Mouse (Mus musculus) liver, adult 2 months (tissue): ENCODE results near the gene Igfbp6.

ENCODE experiments used
- CTCF ChIP-seq: fragments of 200-500 bp; IDR thresholded peaks from 2 replicates; pipeline ENCODE4 v1.5.1; 2011; ENCODE audit warnings: low read depth, low read length, control low read depth
- POLR2A ChIP-seq: fragments of 200-500 bp; IDR thresholded peaks from 2 replicates; pipeline ENCODE4 v1.6.1; 2011; ENCODE audit warnings: low read length, control low read depth; ENCODE audit not compliant: insufficient read depth; ENCODE audit errors: extremely low read depth

DNA sequence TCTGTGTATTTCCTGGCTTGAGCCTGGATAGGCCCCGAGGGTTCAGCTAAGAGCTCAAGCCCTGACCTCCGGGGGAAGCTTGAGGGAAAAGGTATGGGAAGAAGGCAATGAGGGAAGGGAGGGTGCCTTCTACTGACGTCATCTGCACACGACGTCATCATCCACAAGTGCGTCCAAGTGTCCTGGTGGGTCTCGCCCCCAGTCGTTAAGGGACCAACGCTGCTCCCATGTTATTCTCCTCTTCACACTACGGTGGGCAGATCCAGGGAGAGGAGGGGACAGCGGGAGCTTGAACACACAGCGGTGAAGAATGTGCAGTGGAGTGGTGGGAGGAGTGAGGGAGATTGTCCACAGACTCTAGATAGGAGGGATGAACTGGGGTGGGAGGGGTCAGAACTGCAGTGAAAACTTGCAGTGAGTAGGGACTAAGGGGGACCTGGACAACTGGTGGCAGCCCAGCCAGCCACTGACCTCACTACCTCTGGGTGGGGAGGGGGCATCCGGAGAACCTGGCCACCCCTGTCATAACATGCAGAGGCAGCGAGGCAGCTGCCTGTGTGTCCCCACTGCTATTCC lies 40.7 kb upstream of the Igfbp6 start:
- TF ChIP-seq POLR2A (no peak), CTCF (no peak)
